Mouse (Mus musculus): ENCODE results near the gene Cdc42se2. TPM values are rescaled to one million over a fixed set of nuclear protein-coding genes. Genes with fewer than 3 reads are reported as not detected.

The Cdc42se2 gene
- polyA plus RNA-seq, 1 experiment from 2014 or later = 259 TPM

GRCm38 (mm10) chr11:54815659-54816058, 28.2 kb upstream of the Cdc42se2 start:
- Histone ChIP-seq H3K27me3 (ENCODE audit: control insufficient read depth, insufficient read depth, low read length) (no peaks in the 10 kb centered on the region), H3K36me3 (ENCODE audit: control insufficient read depth, insufficient read depth, low read length) (no peaks in the 10 kb centered on the region), H3K9me3 (ENCODE audit: control insufficient read depth, low read length) (no peaks in the 10 kb centered on the region), H3K4me2 (no peak overlapping the region), H3K4me1 (ENCODE audit: control insufficient read depth, insufficient read depth, low read length) (peaks cover 25% of the 10 kb centered on the region), H3K4me3 (ENCODE audit: low read depth, low read length) (no peak overlapping the region), H3K27ac (ENCODE audit: low read depth, low read length) (no peak overlapping the region), H3K9ac (ENCODE audit: low read length) (no peak overlapping the region)
- ATAC-seq (ENCODE audit: low FRiP score) = no peak
- no peak for DNase-seq (ENCODE audit: low spot score, missing footprints)

GRCm38 (mm10) chr11:54812812-54813516, 25.5 kb upstream of the Cdc42se2 start:
- DNase-seq (ENCODE audit: low spot score, missing footprints) = peak; percentile 97
- 29% methylated on average over 8 of the region's 8 CpGs for WGBS
- H3K27me3 ChIP-seq (ENCODE audit: control insufficient read depth, insufficient read depth, low read length) = no peaks in the 10 kb centered on the region
- H3K4me2 ChIP-seq = no peak overlapping the region; the same call in 1 of the 2 replicates
- no peaks in the 10 kb centered on the region for H3K9me3 ChIP-seq (ENCODE audit: control insufficient read depth, low read length)
- peak overlapping the region; percentile 81 for H3K27ac ChIP-seq (ENCODE audit: low read depth, low read length)
- ATAC-seq (ENCODE audit: low FRiP score) = peak; percentile 91
- H3K9ac ChIP-seq (ENCODE audit: low read length) = peak overlapping the region; percentile 41; the same call in 1 of the 2 replicates
- H3K36me3 ChIP-seq (ENCODE audit: control insufficient read depth, insufficient read depth, low read length) = no peaks in the 10 kb centered on the region
- no peak overlapping the region for H3K4me3 ChIP-seq (ENCODE audit: low read depth, low read length)
- peaks cover 30% of the 10 kb centered on the region for H3K4me1 ChIP-seq (ENCODE audit: control insufficient read depth, insufficient read depth, low read length)

- Histone ChIP-seq H3K4me3 (ENCODE audit: low read depth, low read length) (no peak overlapping the region), H3K27me3 (ENCODE audit: control insufficient read depth, insufficient read depth, low read length) (no peaks in the 10 kb centered on the region), H3K4me1 (ENCODE audit: control insufficient read depth, insufficient read depth, low read length) (peaks cover 30% of the 10 kb centered on the region), H3K9ac (ENCODE audit: low read length) (no peak overlapping the region), H3K36me3 (ENCODE audit: control insufficient read depth, insufficient read depth, low read length) (no peaks in the 10 kb centered on the region), H3K27ac (ENCODE audit: low read depth, low read length) (peak overlapping the region; percentile 81), H3K4me2 (no peak overlapping the region; the same call in 1 of the 2 replicates), H3K9me3 (ENCODE audit: control insufficient read depth, low read length) (no peaks in the 10 kb centered on the region)
- ATAC-seq (ENCODE audit: low FRiP score) (peak; percentile 66), DNase-seq (ENCODE audit: low spot score, missing footprints) (peak; percentile 87)
- WGBS = 30% methylated on average over 4 of the region's 4 CpGs
Observed at GRCm38 (mm10) chr11:54812314-54812713, 24.8 kb upstream of the Cdc42se2 start.

GRCm38 (mm10) chr11:54811054-54811453, 23.6 kb upstream of the Cdc42se2 start:
- no peak overlapping the region for H3K4me2 ChIP-seq
- DNase-seq (ENCODE audit: low spot score, missing footprints) = no peak
- H3K4me3 ChIP-seq (ENCODE audit: low read depth, low read length) = no peak overlapping the region
- ATAC-seq (ENCODE audit: low FRiP score) = no peak
- 85% methylated on average over 3 of the region's 3 CpGs for WGBS
- no peaks in the 10 kb centered on the region for H3K36me3 ChIP-seq (ENCODE audit: control insufficient read depth, insufficient read depth, low read length)
- peaks cover 30% of the 10 kb centered on the region for H3K4me1 ChIP-seq (ENCODE audit: control insufficient read depth, insufficient read depth, low read length)
- no peaks in the 10 kb centered on the region for H3K9me3 ChIP-seq (ENCODE audit: control insufficient read depth, low read length)
- no peaks in the 10 kb centered on the region for H3K27me3 ChIP-seq (ENCODE audit: control insufficient read depth, insufficient read depth, low read length)
- no peak overlapping the region for H3K9ac ChIP-seq (ENCODE audit: low read length)
- H3K27ac ChIP-seq (ENCODE audit: low read depth, low read length) = no peak overlapping the region

- H3K4me1 ChIP-seq (ENCODE audit: control insufficient read depth, insufficient read depth, low read length) = peaks cover 30% of the 10 kb centered on the region
- no peaks in the 10 kb centered on the region for H3K9me3 ChIP-seq (ENCODE audit: control insufficient read depth, low read length)
- H3K4me2 ChIP-seq = no peak overlapping the region
- H3K27me3 ChIP-seq (ENCODE audit: control insufficient read depth, insufficient read depth, low read length) = no peaks in the 10 kb centered on the region
- ATAC-seq (ENCODE audit: low FRiP score) = no peak
- H3K27ac ChIP-seq (ENCODE audit: low read depth, low read length) = no peak overlapping the region
- no peak overlapping the region for H3K9ac ChIP-seq (ENCODE audit: low read length)
- 88% methylated on average over 5 of the region's 5 CpGs for WGBS
- no peaks in the 10 kb centered on the region for H3K36me3 ChIP-seq (ENCODE audit: control insufficient read depth, insufficient read depth, low read length)
- no peak overlapping the region for H3K4me3 ChIP-seq (ENCODE audit: low read depth, low read length)
- DNase-seq (ENCODE audit: low spot score, missing footprints) = no peak
Observed at GRCm38 (mm10) chr11:54809582-54809981, 22.1 kb upstream of the Cdc42se2 start.

GRCm38 (mm10) chr11:54808177-54808576, 20.7 kb upstream of the Cdc42se2 start:
- Histone ChIP-seq H3K9ac (ENCODE audit: low read length) (no peak overlapping the region), H3K4me2 (no peak overlapping the region), H3K27me3 (ENCODE audit: control insufficient read depth, insufficient read depth, low read length) (no peaks in the 10 kb centered on the region), H3K4me1 (ENCODE audit: control insufficient read depth, insufficient read depth, low read length) (peaks cover 25% of the 10 kb centered on the region), H3K36me3 (ENCODE audit: control insufficient read depth, insufficient read depth, low read length) (no peaks in the 10 kb centered on the region), H3K9me3 (ENCODE audit: control insufficient read depth, low read length) (no peaks in the 10 kb centered on the region), H3K4me3 (ENCODE audit: low read depth, low read length) (no peak overlapping the region), H3K27ac (ENCODE audit: low read depth, low read length) (no peak overlapping the region)
- WGBS = 87% methylated on average over 4 of the region's 4 CpGs
- DNase-seq (ENCODE audit: low spot score, missing footprints) (no peak), ATAC-seq (ENCODE audit: low FRiP score) (no peak)

- no peak overlapping the region for H3K4me2 ChIP-seq
- ATAC-seq (ENCODE audit: low FRiP score) = no peak
- H3K9ac ChIP-seq (ENCODE audit: low read length) = no peak overlapping the region
- H3K36me3 ChIP-seq (ENCODE audit: control insufficient read depth, insufficient read depth, low read length) = no peaks in the 10 kb centered on the region
- no peaks in the 10 kb centered on the region for H3K27me3 ChIP-seq (ENCODE audit: control insufficient read depth, insufficient read depth, low read length)
- H3K9me3 ChIP-seq (ENCODE audit: control insufficient read depth, low read length) = no peaks in the 10 kb centered on the region
- WGBS = 92% methylated on average over 9 of the region's 9 CpGs
- peaks cover 21% of the 10 kb centered on the region for H3K4me1 ChIP-seq (ENCODE audit: control insufficient read depth, insufficient read depth, low read length)
- H3K4me3 ChIP-seq (ENCODE audit: low read depth, low read length) = no peak overlapping the region
- no peak overlapping the region for H3K27ac ChIP-seq (ENCODE audit: low read depth, low read length)
- no peak for DNase-seq (ENCODE audit: low spot score, missing footprints)
Observed at GRCm38 (mm10) chr11:54807669-54808068, 20.2 kb upstream of the Cdc42se2 start.

GRCm38 (mm10) chr11:54806891-54807290, 19.4 kb upstream of the Cdc42se2 start:
- H3K9me3 ChIP-seq (ENCODE audit: control insufficient read depth, low read length) = no peaks in the 10 kb centered on the region
- no peak for DNase-seq (ENCODE audit: low spot score, missing footprints)
- H3K27me3 ChIP-seq (ENCODE audit: control insufficient read depth, insufficient read depth, low read length) = no peaks in the 10 kb centered on the region
- no peak overlapping the region for H3K27ac ChIP-seq (ENCODE audit: low read depth, low read length)
- no peak overlapping the region for H3K4me3 ChIP-seq (ENCODE audit: low read depth, low read length)
- H3K36me3 ChIP-seq (ENCODE audit: control insufficient read depth, insufficient read depth, low read length) = no peaks in the 10 kb centered on the region
- WGBS = 88% methylated on average over 28 of the region's 28 CpGs
- no peak overlapping the region for H3K9ac ChIP-seq (ENCODE audit: low read length)
- no peak overlapping the region for H3K4me2 ChIP-seq
- ATAC-seq (ENCODE audit: low FRiP score) = no peak
- peaks cover 13% of the 10 kb centered on the region for H3K4me1 ChIP-seq (ENCODE audit: control insufficient read depth, insufficient read depth, low read length)

- H3K27me3 ChIP-seq (ENCODE audit: control insufficient read depth, insufficient read depth, low read length) = no peaks in the 10 kb centered on the region
- no peak overlapping the region for H3K4me3 ChIP-seq (ENCODE audit: low read depth, low read length)
- H3K4me1 ChIP-seq (ENCODE audit: control insufficient read depth, insufficient read depth, low read length) = 0 out of 2 replicates have a peak, but pooled peaks cover 1% of the 10 kb centered on the region
- WGBS = 94% methylated on average over 4 of the region's 4 CpGs
- no peak overlapping the region for H3K9ac ChIP-seq (ENCODE audit: low read length)
- DNase-seq (ENCODE audit: low spot score, missing footprints) (no peak), ATAC-seq (ENCODE audit: low FRiP score) (no peak)
- no peaks in the 10 kb centered on the region for H3K36me3 ChIP-seq (ENCODE audit: control insufficient read depth, insufficient read depth, low read length)
- H3K27ac ChIP-seq (ENCODE audit: low read depth, low read length) = no peak overlapping the region
- H3K9me3 ChIP-seq (ENCODE audit: control insufficient read depth, low read length) = no peaks in the 10 kb centered on the region
- no peak overlapping the region for H3K4me2 ChIP-seq
Observed at GRCm38 (mm10) chr11:54805196-54805595, 17.7 kb upstream of the Cdc42se2 start.

Measured in midbrain, embryonic 11.5 days (tissue).